Mouse (Mus musculus): ENCODE measurements around the gene Pkmyt1. TPM values are rescaled to one million over a fixed set of nuclear protein-coding genes. Genes with fewer than 3 reads are reported as not detected.
A peak's percentile ranks its signal among the peaks of the same experiment; 100 is the strongest.

The Pkmyt1 gene
- polyA plus RNA-seq, 1 experiment from 2014 or later = 19.7 TPM

DNA sequence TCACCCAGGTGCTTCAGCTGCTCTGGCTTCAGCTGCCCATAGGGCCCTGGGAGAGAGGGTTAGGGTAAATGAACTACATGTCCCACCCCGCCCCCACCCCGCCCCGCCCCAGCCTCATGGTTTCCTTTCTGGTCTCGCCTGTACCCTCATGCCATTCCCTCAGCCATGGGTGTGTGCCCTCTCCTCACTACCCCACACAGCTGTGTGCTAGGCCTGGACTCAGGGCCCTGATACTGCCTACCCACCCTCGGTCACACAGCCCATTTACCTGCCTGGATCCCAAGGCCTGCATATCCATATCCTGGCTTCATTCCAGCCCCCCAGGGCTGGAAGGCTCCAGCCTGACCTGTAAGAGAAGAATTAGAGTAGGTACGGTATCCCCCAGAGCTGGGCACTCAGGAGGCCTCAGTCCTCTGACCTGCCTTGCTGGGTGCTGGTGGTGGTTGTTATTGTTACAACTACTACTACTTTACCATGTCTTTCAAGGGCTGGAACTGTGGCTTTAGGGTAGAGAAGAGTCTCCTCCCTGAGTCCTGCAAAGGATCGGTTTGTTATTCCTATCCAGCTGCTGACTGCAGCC, 20.5 kb upstream of the Pkmyt1 start:
- ATAC-seq = 0 out of 2 replicates have a peak, but pooled peaks have one; percentile 36
- Histone ChIP-seq H3K4me3 (ENCODE audit: low read depth, low read length) (no peak overlapping the region), H3K27ac (ENCODE audit: low read length) (no peak overlapping the region), H3K9me3 (replicated peaks; ENCODE audit: control insufficient read depth, low read length, poor library complexity, severe bottlenecking) (no peaks in the 10 kb centered on the region), H3K36me3 (ENCODE audit: control insufficient read depth, insufficient read depth, low read length) (no peaks in the 10 kb centered on the region), H3K4me1 (ENCODE audit: control insufficient read depth, insufficient read depth, low read length) (no peaks in the 10 kb centered on the region), H3K9ac (ENCODE audit: low read depth, low read length) (no peak overlapping the region), H3K4me2 (ENCODE audit: low read length) (no peak overlapping the region), H3K27me3 (ENCODE audit: control insufficient read depth, insufficient read depth, low read depth, low read length) (no peaks in the 10 kb centered on the region; the same call in 1 of the 2 replicates)
- WGBS = 79% methylated on average over 7 of the region's 7 CpGs

DNA sequence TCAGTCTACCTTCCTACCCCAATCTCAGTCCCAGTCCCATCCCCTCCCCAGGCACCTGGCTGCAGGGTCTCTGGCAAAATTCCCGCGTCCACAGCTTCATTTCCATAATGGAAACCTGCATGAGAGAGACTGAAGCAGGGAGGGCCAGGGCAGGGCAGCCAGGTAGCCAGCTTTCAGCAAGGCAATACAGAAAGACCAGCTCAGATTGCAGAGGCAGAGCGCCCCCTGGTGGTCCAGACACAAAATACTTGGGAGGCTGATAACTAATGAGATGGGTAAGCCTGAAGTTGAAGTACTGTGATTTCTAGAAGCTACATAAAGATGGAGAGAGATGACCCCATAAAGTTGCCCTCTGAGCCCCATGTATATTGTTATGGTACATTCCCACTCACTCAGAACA, 19.9 kb upstream of the Pkmyt1 start:
- H3K27me3 ChIP-seq (ENCODE audit: control insufficient read depth, insufficient read depth, low read depth, low read length) = no peaks in the 10 kb centered on the region; the same call in 1 of the 2 replicates
- no peak overlapping the region for H3K4me3 ChIP-seq (ENCODE audit: low read depth, low read length)
- no peaks in the 10 kb centered on the region for H3K4me1 ChIP-seq (ENCODE audit: control insufficient read depth, insufficient read depth, low read length)
- no peaks in the 10 kb centered on the region for H3K36me3 ChIP-seq (ENCODE audit: control insufficient read depth, insufficient read depth, low read length)
- H3K9ac ChIP-seq (ENCODE audit: low read depth, low read length) = no peak overlapping the region
- no peak overlapping the region for H3K27ac ChIP-seq (ENCODE audit: low read length)
- ATAC-seq = peak; percentile 49; the same call in 1 of the 2 replicates
- H3K9me3 ChIP-seq (replicated peaks; ENCODE audit: control insufficient read depth, low read length, poor library complexity, severe bottlenecking) = no peaks in the 10 kb centered on the region
- WGBS = 3% methylated on average over 3 of the region's 3 CpGs
- no peak overlapping the region for H3K4me2 ChIP-seq (ENCODE audit: low read length)

DNA sequence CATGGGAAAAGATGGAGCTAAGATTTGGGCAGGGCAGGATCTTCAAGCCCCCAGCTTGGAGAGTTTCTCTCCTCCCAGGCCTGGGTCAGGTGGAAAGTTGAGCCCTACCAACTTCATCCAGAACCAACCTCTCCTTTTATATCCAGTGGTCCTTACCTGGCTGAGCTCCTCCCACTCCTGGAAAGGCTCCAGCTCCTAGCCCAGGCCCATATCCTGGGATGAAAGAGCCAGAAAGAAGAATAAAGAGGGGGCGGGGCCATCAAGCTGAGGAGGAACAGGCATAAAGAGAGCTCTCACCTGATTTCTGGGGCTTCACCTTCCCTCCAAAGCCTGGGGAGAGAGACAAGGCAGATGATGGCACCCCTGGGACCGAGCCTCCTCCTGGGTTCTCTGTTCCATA, 9.1 kb upstream of the Pkmyt1 start:
- no peak overlapping the region for H3K4me2 ChIP-seq (ENCODE audit: low read length)
- 65% methylated on average over 2 of the region's 2 CpGs for WGBS
- no peaks in the 10 kb centered on the region for H3K27me3 ChIP-seq (ENCODE audit: control insufficient read depth, insufficient read depth, low read depth, low read length)
- H3K4me3 ChIP-seq (ENCODE audit: low read depth, low read length) = no peak overlapping the region
- no peaks in the 10 kb centered on the region for H3K4me1 ChIP-seq (ENCODE audit: control insufficient read depth, insufficient read depth, low read length)
- no peak overlapping the region for H3K27ac ChIP-seq (ENCODE audit: low read length)
- H3K36me3 ChIP-seq (ENCODE audit: control insufficient read depth, insufficient read depth, low read length) = no peaks in the 10 kb centered on the region
- no peak for ATAC-seq
- no peak overlapping the region for H3K9ac ChIP-seq (ENCODE audit: low read depth, low read length)
- no peaks in the 10 kb centered on the region for H3K9me3 ChIP-seq (replicated peaks; ENCODE audit: control insufficient read depth, low read length, poor library complexity, severe bottlenecking)

DNA sequence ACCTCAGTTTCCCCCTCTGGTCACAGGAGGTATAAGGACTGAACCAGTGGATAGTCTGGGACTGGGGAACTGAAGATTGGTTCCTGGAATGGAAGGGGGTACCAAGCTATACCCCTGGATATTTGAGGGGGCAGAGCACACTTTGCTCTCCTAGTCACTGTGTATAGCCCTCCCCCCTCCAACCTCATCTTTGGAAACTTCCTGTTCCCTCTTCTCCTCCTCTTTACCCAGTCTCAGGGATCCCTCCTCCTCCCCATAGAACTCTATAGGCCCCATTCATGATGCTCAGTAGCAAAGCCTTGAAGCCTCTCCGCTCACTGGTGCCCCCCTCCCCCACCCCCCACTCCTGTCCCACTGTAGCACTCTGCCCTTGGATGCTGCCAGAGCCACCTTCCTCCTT, 6.7 kb upstream of the Pkmyt1 start:
- no peak for ATAC-seq
- no peaks in the 10 kb centered on the region for H3K36me3 ChIP-seq (ENCODE audit: control insufficient read depth, insufficient read depth, low read length)
- H3K9me3 ChIP-seq (replicated peaks; ENCODE audit: control insufficient read depth, low read length, poor library complexity, severe bottlenecking) = no peaks in the 10 kb centered on the region
- no peak overlapping the region for H3K27ac ChIP-seq (ENCODE audit: low read length)
- WGBS = 20% methylated on average over 1 of the region's 1 CpGs
- H3K4me1 ChIP-seq (ENCODE audit: control insufficient read depth, insufficient read depth, low read length) = no peaks in the 10 kb centered on the region
- H3K4me3 ChIP-seq (ENCODE audit: low read depth, low read length) = no peak overlapping the region
- H3K4me2 ChIP-seq (ENCODE audit: low read length) = no peak overlapping the region
- H3K9ac ChIP-seq (ENCODE audit: low read depth, low read length) = no peak overlapping the region
- no peaks in the 10 kb centered on the region for H3K27me3 ChIP-seq (ENCODE audit: control insufficient read depth, insufficient read depth, low read depth, low read length)

DNA sequence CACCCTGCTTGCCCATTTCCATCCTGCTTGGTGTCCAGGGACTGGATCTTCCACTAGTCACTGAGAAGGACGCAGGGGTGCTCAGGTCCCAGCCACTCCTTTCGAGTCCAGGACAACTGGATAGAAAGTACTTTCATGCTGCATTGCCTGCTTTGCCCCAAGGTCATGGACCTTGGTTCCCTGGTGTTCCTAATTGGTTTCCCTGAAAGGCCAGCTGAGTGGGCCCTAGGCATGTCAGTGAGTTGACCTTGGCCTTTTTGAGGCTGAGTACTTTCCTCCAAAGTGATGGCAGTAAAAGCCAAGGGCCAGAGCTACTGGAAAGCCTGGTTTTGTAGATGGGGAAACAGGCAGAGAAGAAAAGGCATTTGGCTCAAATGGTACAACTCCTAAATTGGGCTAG, 4.2 kb upstream of the Pkmyt1 start:
- ATAC-seq = no peak

DNA sequence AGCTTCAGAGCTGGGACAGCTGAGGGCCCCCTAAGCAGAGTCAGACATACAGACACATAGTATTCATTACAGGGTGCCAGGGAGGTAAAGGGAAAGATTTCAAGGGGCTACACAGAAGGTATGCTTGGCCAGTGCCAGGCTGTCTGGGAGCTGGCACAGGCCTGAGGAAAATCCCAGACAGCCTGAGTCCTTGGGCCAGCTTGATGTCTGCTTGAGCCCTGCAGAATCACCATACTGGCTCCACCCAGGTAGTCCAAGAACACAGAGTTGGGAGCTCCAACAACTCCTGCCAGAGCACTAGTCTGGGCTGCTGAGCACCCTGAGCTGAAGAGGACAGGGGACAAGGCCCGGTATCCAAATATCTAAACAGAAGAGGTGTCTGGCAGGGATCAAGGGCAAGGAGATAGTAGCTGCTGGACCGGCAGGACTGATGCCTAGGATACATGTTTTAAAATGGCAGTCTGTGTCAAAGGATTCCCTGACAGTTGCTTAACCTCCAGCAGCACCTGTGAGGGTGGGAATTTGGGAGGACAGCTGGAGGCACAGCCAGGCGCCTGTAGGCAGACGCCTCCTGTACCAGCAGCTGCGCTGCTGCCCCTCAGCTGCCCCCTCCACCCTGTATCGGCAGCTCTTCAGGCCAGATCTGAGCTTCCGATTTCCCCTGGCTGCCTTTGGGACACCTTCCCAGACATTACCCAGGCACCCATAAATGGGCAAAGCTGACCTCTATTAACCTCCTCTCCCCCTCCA, 3.6 kb upstream of the Pkmyt1 start, which contains the start of gene 1520401A03Rik:
Gene 1520401A03Rik, minus strand, starts transcription at position 408 of the 750 bp plus-strand sequence.
- Histone ChIP-seq H3K4me3 (ENCODE audit: low read depth, low read length) (no peak within 1 kb of the TSS), H3K9ac (ENCODE audit: low read depth, low read length) (no peak within 1 kb of the TSS), H3K4me1 (ENCODE audit: control insufficient read depth, insufficient read depth, low read length) (peaks cover 10% of the 10 kb centered on the region; the same call in 1 of the 2 replicates), H3K27me3 (ENCODE audit: control insufficient read depth, insufficient read depth, low read depth, low read length) (no peaks in the 10 kb centered on the region), H3K36me3 (ENCODE audit: control insufficient read depth, insufficient read depth, low read length) (no peaks in the 10 kb centered on the region), H3K4me2 (ENCODE audit: low read length) (no peak within 1 kb of the TSS), H3K9me3 (replicated peaks; ENCODE audit: control insufficient read depth, low read length, poor library complexity, severe bottlenecking) (no peaks in the 10 kb centered on the region), H3K27ac (ENCODE audit: low read length) (no peak within 1 kb of the TSS)
- ATAC-seq = no peak
- 79% methylated on average over 7 of the region's 7 CpGs for WGBS

More for the DNA sequence above, 4.2 kb upstream of the Pkmyt1 start:
- WGBS = 87% methylated on average over 2 of the region's 2 CpGs
- no peak overlapping the region for H3K4me3 ChIP-seq (ENCODE audit: low read depth, low read length)
- peaks cover 7% of the 10 kb centered on the region; the same call in 1 of the 2 replicates for H3K4me1 ChIP-seq (ENCODE audit: control insufficient read depth, insufficient read depth, low read length)
- no peak overlapping the region for H3K27ac ChIP-seq (ENCODE audit: low read length)
- H3K9me3 ChIP-seq (replicated peaks; ENCODE audit: control insufficient read depth, low read length, poor library complexity, severe bottlenecking) = no peaks in the 10 kb centered on the region
- no peak overlapping the region for H3K4me2 ChIP-seq (ENCODE audit: low read length)
- H3K36me3 ChIP-seq (ENCODE audit: control insufficient read depth, insufficient read depth, low read length) = no peaks in the 10 kb centered on the region
- no peaks in the 10 kb centered on the region for H3K27me3 ChIP-seq (ENCODE audit: control insufficient read depth, insufficient read depth, low read depth, low read length)
- H3K9ac ChIP-seq (ENCODE audit: low read depth, low read length) = no peak overlapping the region

DNA sequence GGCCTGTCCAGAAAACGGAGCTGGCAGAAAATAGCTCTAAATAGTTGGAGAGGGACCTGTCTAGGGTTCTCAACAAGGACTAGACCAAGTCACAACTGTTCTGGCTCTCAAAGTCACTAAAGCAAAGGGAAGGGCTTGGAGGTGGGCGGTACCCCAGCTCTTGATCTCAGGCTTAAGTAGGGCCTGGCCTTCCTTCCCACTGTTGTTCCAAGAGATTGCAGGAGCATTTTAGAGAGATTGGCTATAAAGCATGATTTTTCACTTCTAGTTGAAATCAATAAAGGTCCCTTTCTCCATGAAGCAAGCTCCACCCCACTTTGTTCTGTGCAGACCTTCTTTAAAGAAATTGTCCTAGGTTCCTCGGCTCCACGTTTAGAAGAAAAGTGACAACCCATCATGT, 659 bp upstream of the Pkmyt1 start:
- Histone ChIP-seq H3K4me2 (ENCODE audit: low read length) (peak overlapping the region; percentile 92), H3K36me3 (ENCODE audit: control insufficient read depth, insufficient read depth, low read length) (no peaks in the 10 kb centered on the region), H3K9me3 (replicated peaks; ENCODE audit: control insufficient read depth, low read length, poor library complexity, severe bottlenecking) (no peaks in the 10 kb centered on the region), H3K27me3 (ENCODE audit: control insufficient read depth, insufficient read depth, low read depth, low read length) (no peaks in the 10 kb centered on the region), H3K4me3 (ENCODE audit: low read depth, low read length) (peak overlapping the region; percentile 90), H3K9ac (ENCODE audit: low read depth, low read length) (peak overlapping the region; percentile 80), H3K4me1 (ENCODE audit: control insufficient read depth, insufficient read depth, low read length) (peaks cover 10% of the 10 kb centered on the region; the same call in 1 of the 2 replicates), H3K27ac (ENCODE audit: low read length) (no peak overlapping the region)
- 61% methylated on average over 4 of the region's 4 CpGs for WGBS
- no peak for ATAC-seq

DNA sequence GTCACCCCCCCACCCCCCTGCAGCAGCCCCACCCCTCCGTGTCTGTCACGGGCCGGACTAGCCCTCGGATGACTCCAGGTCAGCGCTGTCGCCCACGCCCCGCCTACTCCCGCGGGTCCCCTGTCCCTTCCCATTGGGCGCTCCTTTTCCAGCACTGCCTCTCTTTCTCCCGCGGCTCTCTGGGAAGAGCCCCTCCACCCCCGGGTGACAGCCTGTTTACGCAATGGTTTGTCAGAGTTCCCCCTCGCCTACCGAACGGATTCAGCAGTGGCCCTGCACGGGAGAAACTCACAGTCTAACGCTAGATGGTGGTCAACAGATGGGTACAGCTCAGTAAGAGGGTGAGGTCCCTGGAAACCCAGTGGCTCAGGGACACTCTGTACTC, 614 bp downstream of the Pkmyt1 start:
- Histone ChIP-seq H3K9me3 (replicated peaks; ENCODE audit: control insufficient read depth, low read length, poor library complexity, severe bottlenecking) (no peaks in the 10 kb centered on the region), H3K4me1 (ENCODE audit: control insufficient read depth, insufficient read depth, low read length) (peaks cover 10% of the 10 kb centered on the region; the same call in 1 of the 2 replicates), H3K4me3 (ENCODE audit: low read depth, low read length) (peak overlapping the region; percentile 90), H3K36me3 (ENCODE audit: control insufficient read depth, insufficient read depth, low read length) (no peaks in the 10 kb centered on the region), H3K9ac (ENCODE audit: low read depth, low read length) (peak overlapping the region; percentile 80), H3K27me3 (ENCODE audit: control insufficient read depth, insufficient read depth, low read depth, low read length) (no peaks in the 10 kb centered on the region), H3K27ac (ENCODE audit: low read length) (peak overlapping the region; percentile 58; the same call in 1 of the 2 replicates), H3K4me2 (ENCODE audit: low read length) (peak overlapping the region; percentile 92)
- peak; percentile 84 for ATAC-seq
- under 1% methylated on average over 20 of the region's 20 CpGs for WGBS

DNA sequence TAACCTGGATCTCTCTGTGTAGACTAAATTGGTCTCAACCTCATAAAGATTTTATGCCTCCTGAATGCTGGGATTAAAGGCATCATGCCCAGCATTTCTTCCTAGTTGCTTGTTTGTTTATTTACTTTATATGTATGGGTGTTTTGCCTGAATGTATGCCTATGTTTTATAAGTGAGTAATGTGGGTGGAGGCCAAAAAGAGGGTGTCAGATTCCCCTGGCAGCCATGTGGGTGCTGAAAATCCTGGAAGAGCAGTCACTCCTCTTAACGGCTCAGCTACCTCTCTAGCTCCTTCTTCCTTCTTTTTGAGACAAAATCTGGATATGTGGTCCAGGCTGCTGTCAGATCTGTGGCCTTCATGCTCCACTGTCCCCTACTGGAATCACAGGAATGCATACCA, 4.3 kb downstream of the Pkmyt1 start:
- Histone ChIP-seq H3K4me3 (ENCODE audit: low read depth, low read length) (no peak overlapping the region), H3K36me3 (ENCODE audit: control insufficient read depth, insufficient read depth, low read length) (peaks cover under 1% of the 10 kb centered on the region; the same call in 1 of the 2 replicates), H3K4me1 (ENCODE audit: control insufficient read depth, insufficient read depth, low read length) (peaks cover 8% of the 10 kb centered on the region; the same call in 1 of the 2 replicates), H3K9ac (ENCODE audit: low read depth, low read length) (no peak overlapping the region), H3K27me3 (ENCODE audit: control insufficient read depth, insufficient read depth, low read depth, low read length) (no peaks in the 10 kb centered on the region), H3K4me2 (ENCODE audit: low read length) (no peak overlapping the region), H3K9me3 (replicated peaks; ENCODE audit: control insufficient read depth, low read length, poor library complexity, severe bottlenecking) (no peaks in the 10 kb centered on the region), H3K27ac (ENCODE audit: low read length) (no peak overlapping the region)
- 57% methylated on average over 1 of the region's 1 CpGs for WGBS
- no peak for ATAC-seq

Data from midbrain, embryonic 16.5 days (tissue).